Mouse (Mus musculus): Measurements from ENCODE around the gene Grin2c. TPM values are rescaled to one million over a fixed set of nuclear protein-coding genes. Genes with fewer than 3 reads are reported as not detected.

The Grin2c gene
- polyA plus RNA-seq, 1 experiment from 2014 or later, result 0.07 TPM

DNA sequence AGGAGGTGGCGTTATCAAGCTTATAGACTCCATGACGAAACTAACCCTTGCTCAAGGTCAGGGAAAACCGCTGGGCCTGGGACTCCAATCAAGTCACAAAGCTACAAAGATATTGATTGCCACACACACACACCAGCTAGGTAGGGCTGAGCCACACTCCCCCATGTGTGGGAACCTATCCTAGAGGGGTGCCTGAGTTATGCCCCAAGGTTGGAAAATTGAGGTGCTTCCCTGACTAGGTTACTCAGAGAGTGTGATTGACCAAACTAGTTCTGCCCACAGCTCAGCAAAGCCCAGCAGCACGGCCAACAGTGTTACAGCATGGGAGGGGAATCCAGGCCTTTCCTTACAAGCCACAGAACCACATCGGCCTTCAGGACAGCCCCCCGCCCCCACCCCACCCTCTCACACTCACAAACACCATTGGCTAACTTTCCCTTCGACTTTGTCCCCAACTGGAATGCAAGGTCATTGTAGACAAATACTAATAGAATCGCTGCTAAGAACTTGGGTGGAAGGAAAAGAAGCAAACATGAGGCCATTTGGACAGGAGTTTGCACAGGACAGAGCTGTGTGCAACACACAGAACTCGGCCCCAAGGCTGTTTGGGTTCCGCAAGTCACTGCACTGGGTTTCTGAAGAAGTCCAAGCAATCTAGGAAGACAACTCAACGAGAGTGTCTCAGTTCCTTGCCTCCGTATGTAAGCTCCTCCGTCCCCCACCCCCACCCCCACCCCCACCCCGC lies 25.8 kb upstream of the Grin2c start:
- Histone ChIP-seq H3K9me3 (no peaks in the 10 kb centered on the region), H3K36me3 (replicated peaks) (no peaks in the 10 kb centered on the region)
- 61% methylated on average over 14 of the region's 14 CpGs for WGBS

GRCm38 (mm10) chr11:115291503-115291902 lies 24.5 kb upstream of the Grin2c start:
- DNase-seq (ENCODE audit: low spot score), result no peak
- WGBS, result 74% methylated on average over 10 of the region's 10 CpGs
- no peaks in the 10 kb centered on the region for H3K9me3 ChIP-seq

More for the DNA sequence above, 25.8 kb upstream of the Grin2c start:
- peaks cover 30% of the 10 kb centered on the region for H3K4me1 ChIP-seq
- DNase-seq (ENCODE audit: low spot score), result no peak
- H3K27ac ChIP-seq (replicated peaks), result no peak overlapping the region
- peaks cover 29% of the 10 kb centered on the region for H3K27me3 ChIP-seq (replicated peaks; ENCODE audit: low read depth, poor library complexity, severe bottlenecking)
- no peak overlapping the region for H3K4me3 ChIP-seq

DNA sequence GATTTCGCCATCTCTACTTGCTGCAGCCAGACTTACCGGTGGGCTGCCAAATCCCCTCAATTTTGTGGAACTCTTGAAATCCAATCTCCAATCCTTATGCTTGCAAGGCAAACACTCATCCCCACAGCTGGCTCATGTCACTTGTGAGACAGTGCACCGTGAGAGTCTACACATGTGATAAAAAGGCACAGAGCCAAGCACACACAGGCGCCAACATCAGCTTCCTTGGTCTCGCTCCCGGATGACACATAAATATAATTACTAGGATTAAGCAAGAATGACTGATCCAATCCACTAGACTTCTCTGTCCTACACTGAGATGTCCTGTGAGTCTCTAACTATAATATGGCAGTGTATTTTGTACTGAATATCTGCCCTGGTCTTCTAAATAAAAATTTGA lies 23.9 kb upstream of the Grin2c start:
- WGBS, result 93% methylated on average over 6 of the region's 6 CpGs
- Histone ChIP-seq H3K27ac (replicated peaks) (no peak overlapping the region), H3K4me1 (peaks cover 17% of the 10 kb centered on the region), H3K27me3 (replicated peaks; ENCODE audit: low read depth, poor library complexity, severe bottlenecking) (peaks cover 10% of the 10 kb centered on the region), H3K9me3 (no peaks in the 10 kb centered on the region), H3K36me3 (replicated peaks) (no peaks in the 10 kb centered on the region), H3K4me3 (no peak overlapping the region)
- DNase-seq (ENCODE audit: low spot score), result no peak

More at GRCm38 (mm10) chr11:115291503-115291902, 24.5 kb upstream of the Grin2c start:
- Histone ChIP-seq H3K36me3 (replicated peaks) (no peaks in the 10 kb centered on the region), H3K4me3 (no peak overlapping the region), H3K27me3 (replicated peaks; ENCODE audit: low read depth, poor library complexity, severe bottlenecking) (peaks cover 16% of the 10 kb centered on the region), H3K27ac (replicated peaks) (no peak overlapping the region), H3K4me1 (peaks cover 17% of the 10 kb centered on the region)

- 82% methylated on average over 1 of the region's 1 CpGs for WGBS
- Histone ChIP-seq H3K9me3 (no peaks in the 10 kb centered on the region), H3K27ac (replicated peaks) (no peak overlapping the region), H3K27me3 (replicated peaks; ENCODE audit: low read depth, poor library complexity, severe bottlenecking) (peaks cover 4% of the 10 kb centered on the region; the same call in 1 of the 2 replicates), H3K4me3 (no peak overlapping the region), H3K4me1 (peaks cover 17% of the 10 kb centered on the region), H3K36me3 (replicated peaks) (no peaks in the 10 kb centered on the region)
- no peak for DNase-seq (ENCODE audit: low spot score)
Observed at GRCm38 (mm10) chr11:115290314-115290713, 23.3 kb upstream of the Grin2c start.

DNA sequence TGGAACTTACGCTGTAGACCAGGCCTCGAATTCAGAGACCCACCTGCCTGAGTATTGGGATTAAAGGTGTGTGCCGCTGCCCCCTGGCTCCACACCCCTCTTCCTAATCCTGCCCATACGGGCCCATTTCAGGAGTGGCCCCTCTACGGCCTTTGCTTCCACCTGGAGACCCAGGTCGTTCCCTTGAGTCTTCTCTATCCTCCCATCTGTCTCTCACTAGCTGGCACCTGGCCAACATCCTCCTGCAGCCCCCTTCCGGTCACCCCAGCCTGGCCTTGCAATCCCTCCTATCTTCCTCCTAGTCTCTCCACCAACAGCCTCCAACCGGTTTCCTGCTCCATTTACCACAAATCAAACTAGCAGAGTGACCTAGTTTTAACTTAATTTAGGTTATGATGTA lies 22.8 kb upstream of the Grin2c start:
- Histone ChIP-seq H3K9me3 (no peaks in the 10 kb centered on the region), H3K4me1 (peaks cover 17% of the 10 kb centered on the region), H3K36me3 (replicated peaks) (no peaks in the 10 kb centered on the region), H3K27me3 (replicated peaks; ENCODE audit: low read depth, poor library complexity, severe bottlenecking) (no peaks in the 10 kb centered on the region), H3K4me3 (no peak overlapping the region), H3K27ac (replicated peaks) (no peak overlapping the region)
- no peak for DNase-seq (ENCODE audit: low spot score)
- 87% methylated on average over 8 of the region's 8 CpGs for WGBS

GRCm38 (mm10) chr11:115288305-115288704 lies 21.3 kb upstream of the Grin2c start:
- Histone ChIP-seq H3K4me3 (no peak overlapping the region), H3K27ac (replicated peaks) (no peak overlapping the region), H3K9me3 (no peaks in the 10 kb centered on the region), H3K36me3 (replicated peaks) (no peaks in the 10 kb centered on the region), H3K27me3 (replicated peaks; ENCODE audit: low read depth, poor library complexity, severe bottlenecking) (no peaks in the 10 kb centered on the region), H3K4me1 (peaks cover 20% of the 10 kb centered on the region)
- DNase-seq (ENCODE audit: low spot score), result no peak
- 80% methylated on average over 2 of the region's 2 CpGs for WGBS

GRCm38 (mm10) chr11:115287386-115287785 lies 20.3 kb upstream of the Grin2c start:
- DNase-seq (ENCODE audit: low spot score), result no peak
- Histone ChIP-seq H3K27me3 (replicated peaks; ENCODE audit: low read depth, poor library complexity, severe bottlenecking) (no peaks in the 10 kb centered on the region), H3K4me1 (peaks cover 11% of the 10 kb centered on the region), H3K4me3 (no peak overlapping the region), H3K9me3 (no peaks in the 10 kb centered on the region), H3K36me3 (replicated peaks) (no peaks in the 10 kb centered on the region), H3K27ac (replicated peaks) (no peak overlapping the region)
- 83% methylated on average over 5 of the region's 5 CpGs for WGBS

GRCm38 (mm10) chr11:115286201-115286993 lies 19.4 kb upstream of the Grin2c start:
- no peaks in the 10 kb centered on the region for H3K36me3 ChIP-seq (replicated peaks)
- peaks cover 6% of the 10 kb centered on the region; the same call in 1 of the 2 replicates for H3K4me1 ChIP-seq
- no peaks in the 10 kb centered on the region for H3K9me3 ChIP-seq
- no peak overlapping the region for H3K4me3 ChIP-seq
- no peaks in the 10 kb centered on the region for H3K27me3 ChIP-seq (replicated peaks; ENCODE audit: low read depth, poor library complexity, severe bottlenecking)
- no peak for DNase-seq (ENCODE audit: low spot score)
- H3K27ac ChIP-seq (replicated peaks), result no peak overlapping the region
- 78% methylated on average over 19 of the region's 19 CpGs for WGBS

DNA sequence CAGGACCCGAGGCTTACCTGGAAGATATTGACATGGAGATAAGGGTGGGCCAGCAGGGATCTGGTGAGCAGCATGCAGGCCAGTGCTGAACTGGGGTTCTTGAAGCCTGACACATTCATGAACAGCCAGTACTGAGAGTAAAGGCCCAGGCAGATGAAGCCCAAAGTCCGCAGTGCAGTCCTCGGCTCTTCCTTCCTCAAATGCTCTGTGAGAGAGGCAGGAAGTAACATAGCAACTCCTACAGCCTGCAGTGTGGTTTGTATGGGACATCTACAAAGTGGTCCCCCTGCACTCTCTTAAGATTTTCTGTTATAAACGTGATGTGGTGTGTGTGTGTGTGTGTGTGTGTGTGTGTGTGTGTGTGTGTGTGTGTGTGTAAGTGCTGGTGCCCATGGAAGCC lies 18.2 kb upstream of the Grin2c start:
- H3K4me3 ChIP-seq, result no peak overlapping the region
- no peaks in the 10 kb centered on the region for H3K27me3 ChIP-seq (replicated peaks; ENCODE audit: low read depth, poor library complexity, severe bottlenecking)
- no peaks in the 10 kb centered on the region for H3K36me3 ChIP-seq (replicated peaks)
- H3K9me3 ChIP-seq, result no peaks in the 10 kb centered on the region
- no peak for DNase-seq (ENCODE audit: low spot score)
- no peak overlapping the region for H3K27ac ChIP-seq (replicated peaks)
- WGBS, result 67% methylated on average over 4 of the region's 4 CpGs
- H3K4me1 ChIP-seq, result peaks cover 6% of the 10 kb centered on the region; the same call in 1 of the 2 replicates

DNA sequence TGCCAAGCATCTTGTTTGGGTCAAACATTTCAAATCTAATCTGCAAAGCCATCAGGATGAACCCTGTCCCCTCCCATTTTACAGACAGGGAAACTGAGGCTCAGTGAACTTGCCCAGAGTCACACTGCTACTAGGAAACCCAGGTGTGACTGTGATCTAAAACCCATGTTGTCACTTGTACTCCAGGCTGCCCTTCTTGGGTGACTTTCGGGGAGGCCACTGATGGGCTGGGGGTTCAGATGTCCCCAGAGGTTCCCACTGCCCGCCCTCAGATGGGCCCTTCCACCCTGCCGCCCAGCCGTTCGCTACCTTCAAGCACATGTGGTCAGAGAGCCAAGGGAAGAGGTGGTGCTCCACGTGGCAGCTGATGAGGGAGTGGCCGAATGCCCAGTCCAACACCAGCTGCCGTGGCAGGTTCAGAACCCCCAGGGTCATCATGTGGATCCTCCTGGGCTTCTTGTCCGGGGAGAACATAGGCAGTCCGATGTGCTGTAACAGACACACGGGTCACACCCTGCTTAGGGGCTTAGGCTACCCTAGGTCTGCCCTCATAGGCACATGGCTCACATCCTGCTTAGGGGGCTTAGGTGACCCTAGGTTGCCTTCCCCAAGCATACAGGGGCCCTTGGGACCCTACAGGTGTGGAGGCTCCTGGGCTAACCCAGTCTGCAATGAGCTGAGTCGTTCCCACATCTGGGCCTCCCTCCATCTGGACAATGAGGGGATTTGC lies 17.0 kb upstream of the Grin2c start:
- WGBS, result 87% methylated on average over 12 of the region's 12 CpGs
- peaks cover 3% of the 10 kb centered on the region; the same call in 1 of the 2 replicates for H3K4me1 ChIP-seq
- no peak overlapping the region for H3K27ac ChIP-seq (replicated peaks)
- no peak overlapping the region for H3K4me3 ChIP-seq
- H3K36me3 ChIP-seq (replicated peaks), result no peaks in the 10 kb centered on the region; the same call in 1 of the 2 replicates
- no peaks in the 10 kb centered on the region for H3K27me3 ChIP-seq (replicated peaks; ENCODE audit: low read depth, poor library complexity, severe bottlenecking)
- no peak for DNase-seq (ENCODE audit: low spot score)
- no peaks in the 10 kb centered on the region for H3K9me3 ChIP-seq

DNA sequence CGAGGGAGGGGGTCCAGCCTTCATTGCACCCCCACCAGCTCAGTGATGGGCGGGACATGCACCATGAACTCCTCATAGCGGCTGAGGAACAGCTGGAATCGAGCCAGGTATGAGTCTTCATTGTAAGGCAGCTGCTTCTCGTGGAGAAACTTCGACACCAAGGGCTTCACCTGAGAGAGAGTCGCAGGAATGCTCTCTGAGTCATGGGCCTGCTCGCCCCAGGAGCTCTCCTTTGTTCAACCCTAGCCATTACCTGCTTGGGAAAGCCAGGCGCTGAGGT lies 16.4 kb upstream of the Grin2c start:
- no peaks in the 10 kb centered on the region for H3K27me3 ChIP-seq (replicated peaks; ENCODE audit: low read depth, poor library complexity, severe bottlenecking)
- 77% methylated on average over 9 of the region's 9 CpGs for WGBS
- H3K4me3 ChIP-seq, result no peak overlapping the region
- no peak overlapping the region for H3K27ac ChIP-seq (replicated peaks)
- no peak for DNase-seq (ENCODE audit: low spot score)
- peaks cover 3% of the 10 kb centered on the region; the same call in 1 of the 2 replicates for H3K4me1 ChIP-seq
- H3K36me3 ChIP-seq (replicated peaks), result no peaks in the 10 kb centered on the region; the same call in 1 of the 2 replicates
- H3K9me3 ChIP-seq, result no peaks in the 10 kb centered on the region

- H3K4me3 ChIP-seq, result no peak overlapping the region
- H3K4me1 ChIP-seq, result peaks cover 7% of the 10 kb centered on the region
- H3K27ac ChIP-seq (replicated peaks), result no peak overlapping the region
- 85% methylated on average over 8 of the region's 8 CpGs for WGBS
- no peaks in the 10 kb centered on the region; the same call in 1 of the 2 replicates for H3K36me3 ChIP-seq (replicated peaks)
- no peak for DNase-seq (ENCODE audit: low spot score)
- no peaks in the 10 kb centered on the region for H3K9me3 ChIP-seq
- no peaks in the 10 kb centered on the region for H3K27me3 ChIP-seq (replicated peaks; ENCODE audit: low read depth, poor library complexity, severe bottlenecking)
Observed at GRCm38 (mm10) chr11:115282723-115283485, 15.9 kb upstream of the Grin2c start.

Data from embryonic facial prominence, embryonic 10.5 days (tissue).